In the genomic region with DNA sequence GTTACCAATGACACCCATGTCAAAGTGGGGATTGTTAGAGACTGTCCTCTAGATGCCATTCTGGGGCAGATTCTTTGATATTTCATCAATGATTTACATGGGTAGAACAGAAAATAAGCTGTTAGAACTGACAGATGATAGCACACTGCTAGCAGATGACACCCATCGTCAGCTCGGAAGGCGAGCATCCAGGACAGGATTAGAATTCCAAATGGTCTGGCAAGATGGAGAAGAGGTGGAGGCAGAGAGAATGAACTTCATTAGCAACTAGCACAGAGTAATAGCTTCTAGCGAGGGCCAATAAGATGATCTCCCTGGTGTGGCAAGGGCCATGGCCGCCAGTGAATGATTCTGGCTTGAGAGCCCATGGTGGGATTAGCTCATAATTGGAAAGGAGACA, we compare ENCODE assay signal across 29 mouse cellular contexts. TPM values are rescaled to one million over a fixed set of nuclear protein-coding genes. Genes with fewer than 3 reads are reported as not detected.
A peak's percentile ranks its signal among the peaks of the same experiment; 100 is the strongest.
DNase-seq lines count a peak whose midpoint lies in the region; ATAC-seq and TF ChIP-seq lines count a peak whose summit lies in the region.
"Had no signal": no experiment of that assay in that cellular context is flagged by ENCODE, and none has a peak within 500 bp of the region (broad histone marks: within the 10 kb centered on the region; RNA-seq: fewer than 3 reads in every experiment).

No protein-coding gene starts in this region.

- no peaks in the 10 kb centered on the region for H3K4me1 ChIP-seq in lung, postnatal 0 days (ENCODE audit: insufficient read depth, low read depth, low read length)
- H3K4me1 ChIP-seq: embryonic facial prominence, embryonic 13.5 days; hindbrain, embryonic 10.5 days; midbrain, embryonic 10.5 days; neural tube, embryonic 13.5 days; stomach, embryonic 15.5 days had no signal

- no peaks in the 10 kb centered on the region for H3K36me3 ChIP-seq in lung, postnatal 0 days (ENCODE audit: insufficient read depth, low read length)
- H3K36me3 ChIP-seq: embryonic facial prominence, embryonic 13.5 days; hindbrain, embryonic 10.5 days; midbrain, embryonic 10.5 days; neural tube, embryonic 13.5 days; stomach, embryonic 15.5 days had no signal

- DNase-seq in cerebellum, adult 11 months: peak; percentile 9
- no peak for DNase-seq in cerebellum, postnatal 4 days (ENCODE audit: low spot score in 2 of 2)
- peak; percentile 34 to 45 for DNase-seq in right cerebral cortex, postnatal 10 days (ENCODE audit: low spot score in 2 of 2)
- DNase-seq in right cerebral cortex, adult 18-20 months: no peak
- peak; percentile 62 to 76 for DNase-seq in layer of hippocampus, adult 2 months (ENCODE audit: low spot score in 2 of 2)
- DNase-seq in layer of hippocampus, postnatal 36 days: peak; percentile 63 to 68
- no peak for DNase-seq in lung, postnatal 0 days (ENCODE audit: low spot score)
- no peak for DNase-seq in frontal cortex, postnatal 36 days (ENCODE audit: low spot score in 2 of 2)
- DNase-seq: adrenal gland, postnatal 14 days; embryo, embryonic 11 days; heart, postnatal 10 days; kidney, adult 9 months; kidney, postnatal 25 days; retina, postnatal 1 day; right cerebral cortex, postnatal 4 days; thymus, postnatal 36 days had no signal

- no peak for TF ChIP-seq CTCF in layer of hippocampus, adult 2 months (conservative IDR thresholded peaks at IDR 0.05)
- TF ChIP-seq CTCF in lung, postnatal 0 days (IDR thresholded peaks at IDR 0.05): no peak

- H3K4me2 ChIP-seq in lung, postnatal 0 days (replicated peaks; ENCODE audit: low read depth, low read length): no peak overlapping the region
- H3K4me2 ChIP-seq: embryonic facial prominence, embryonic 13.5 days; heart, embryonic 11.5 days; neural tube, embryonic 13.5 days; stomach, embryonic 15.5 days had no signal

- H3K9me3 ChIP-seq in lung, postnatal 0 days (ENCODE audit: low read length): no peaks in the 10 kb centered on the region
- H3K9me3 ChIP-seq: embryonic facial prominence, embryonic 13.5 days; hindbrain, embryonic 10.5 days; midbrain, embryonic 10.5 days; neural tube, embryonic 13.5 days; stomach, embryonic 15.5 days had no signal

- no peaks in the 10 kb centered on the region for H3K27me3 ChIP-seq in lung, postnatal 0 days (replicated peaks; ENCODE audit: insufficient read depth, low read length)
- H3K27me3 ChIP-seq: embryonic facial prominence, embryonic 13.5 days; neural tube, embryonic 13.5 days; stomach, embryonic 15.5 days had no signal

- no peak overlapping the region for H3K4me3 ChIP-seq in layer of hippocampus, adult 2 months
- no peak overlapping the region for H3K4me3 ChIP-seq in lung, postnatal 0 days (ENCODE audit: low read depth, low read length)
- H3K4me3 ChIP-seq: embryonic facial prominence, embryonic 13.5 days; erythroblast, embryonic 14.5 days; hindbrain, embryonic 10.5 days; midbrain, embryonic 10.5 days; myocyte; neural tube, embryonic 13.5 days; stomach, embryonic 15.5 days had no signal

- 89% methylated on average over 5 of the region's 5 CpGs for WGBS in lung, postnatal 0 days

- no peak for TF ChIP-seq EP300 in lung, postnatal 0 days (IDR thresholded peaks at IDR 0.05)

- no peak for ATAC-seq in lung, postnatal 0 days
- ATAC-seq: CD4-positive, CD25-positive, alpha-beta regulatory T cell, adult 4 months; hindbrain, postnatal 0 days; intestine, embryonic 16.5 days; midbrain, embryonic 16.5 days had no signal

- H3K27ac ChIP-seq in layer of hippocampus, adult 2 months: peak overlapping the region; percentile 67
- H3K27ac ChIP-seq in lung, postnatal 0 days (ENCODE audit: low read length): no peak overlapping the region
- H3K27ac ChIP-seq: embryonic facial prominence, embryonic 13.5 days; hindbrain, embryonic 10.5 days; hindbrain, postnatal 0 days; macrophage; midbrain, embryonic 10.5 days; neural tube, embryonic 13.5 days; stomach, embryonic 15.5 days had no signal

- no peak overlapping the region for H3K9ac ChIP-seq in lung, postnatal 0 days (replicated peaks; ENCODE audit: low read depth)
- H3K9ac ChIP-seq: embryonic facial prominence, embryonic 13.5 days; neural tube, embryonic 13.5 days; stomach, embryonic 15.5 days had no signal

RNA-seq across cellular contexts. Expression of a gene that starts 48.7 kb away (rescaled TPM):
- 10 to 100 TPM; 32.7 to 38.5 TPM for total RNA-seq in layer of hippocampus, adult 2 months (2021)
- 10 to 100 TPM; 32.0 to 35.9 TPM for total RNA-seq in layer of hippocampus, postnatal 36 days (2021)
- polyA plus RNA-seq in lung, postnatal 0 days (2015; fragmentation: Nextera tagmentation; extraction: Ambion mirVana): 6.4 and 10.4 TPM in 2 replicates
- polyA plus RNA-seq: CD4-positive, CD25-positive, alpha-beta regulatory T cell, adult 4 months; erythroblast, embryonic 14.5 days had no signal

RNA-seq across cellular contexts. Expression of a gene that starts 48.8 kb away (rescaled TPM):
- 10 to 100 TPM; 46.0 to 48.2 TPM for total RNA-seq in layer of hippocampus, adult 2 months (2021)
- total RNA-seq in layer of hippocampus, postnatal 36 days (2021): 10 to 100 TPM; 46.4 to 50.5 TPM
- 5.8 and 6.0 TPM in 2 replicates for polyA plus RNA-seq in lung, postnatal 0 days (2015; fragmentation: Nextera tagmentation; extraction: Ambion mirVana)
- polyA plus RNA-seq: erythroblast, embryonic 14.5 days had no signal

Comparison
In these comparisons a context has a peak if more than half of its experiments do, and no peak if none do; other contexts are left out.
1. DNase-seq: peak in cerebellum, adult 11 months (single experiment), right cerebral cortex, postnatal 10 days (2 of 2), layer of hippocampus, adult 2 months (2 of 2) and layer of hippocampus, postnatal 36 days (2 of 2); none in cerebellum, postnatal 4 days (0 of 2), right cerebral cortex, adult 18-20 months (single experiment), lung, postnatal 0 days (single experiment) and frontal cortex, postnatal 36 days (0 of 2).